Mouse (Mus musculus) olfactory bulb, adult 2 months (tissue): ENCODE measurements at regions not wholly inside any gene's neighbourhood (a gene's known extent, or its start where the extent isn't known, plus 50 kb on each side); places are given as distances from the start of the nearest gene placed in this dataset.

Experiments used
- H3K27ac ChIP-seq: fragments of 200-500 bp; 2 replicates; pipeline ENCODE4 v1.5.1; 2012; ENCODE audit warnings: low read depth, low read length; ENCODE audit not compliant: insufficient read depth
- H3K4me1 ChIP-seq: fragments of 200-500 bp; 2 replicates; pipeline ENCODE4 v1.6.1; 2012; ENCODE audit warnings: low read length; ENCODE audit not compliant: control insufficient read depth, insufficient read depth
- H3K4me3 ChIP-seq: fragments of 200-500 bp; 2 replicates; pipeline ENCODE4 v1.5.1; 2012; ENCODE audit warnings: mild to moderate bottlenecking, low read depth, low read length, moderate library complexity; ENCODE audit not compliant: insufficient read depth
- CTCF ChIP-seq: fragments of 200-500 bp; IDR thresholded peaks from 2 replicates; pipeline ENCODE4 v1.5.1; 2012; ENCODE audit warnings: low read depth, mild to moderate bottlenecking, low read length, moderate library complexity; ENCODE audit not compliant: insufficient read depth
- POLR2A ChIP-seq: fragments of 200-500 bp; IDR thresholded peaks from 2 replicates; pipeline ENCODE4 v1.6.1; 2012; ENCODE audit warnings: mild to moderate bottlenecking, low read depth, low read length, moderate library complexity; ENCODE audit not compliant: insufficient read depth
- WGBS: fragments of 180-500 bp; shearing (Covaris S2); methylation state at CpG from one replicate; pipeline ENCODE4 v1.1.7; 2018; 5-methylcytosine and 5-hydroxymethylcytosine counted together

GRCm38 (mm10) chr9:52333884-52334283 is 165.5 kb upstream of the Zc3h12c start:
- 80% methylated on average over 2 of the region's 2 CpGs for WGBS
- Histone ChIP-seq H3K4me1 (no peaks in the 10 kb centered on the region), H3K4me3 (no peak overlapping the region), H3K27ac (no peak overlapping the region)
- TF ChIP-seq CTCF (no peak), POLR2A (no peak)

- Histone ChIP-seq H3K4me1 (no peaks in the 10 kb centered on the region), H3K4me3 (no peak overlapping the region), H3K27ac (no peak overlapping the region)
- 83% methylated on average over 1 of the region's 1 CpGs for WGBS
- TF ChIP-seq POLR2A (no peak), CTCF (no peak)
These were observed 163.4 kb upstream of the Zc3h12c start for GRCm38 (mm10) chr9:52331748-52332147.

GRCm38 (mm10) chr9:52330652-52331051 is 162.3 kb upstream of the Zc3h12c start:
- Histone ChIP-seq H3K4me1 (no peaks in the 10 kb centered on the region), H3K4me3 (no peak overlapping the region), H3K27ac (no peak overlapping the region)
- TF ChIP-seq POLR2A: no peak
- TF ChIP-seq CTCF: no peak
- WGBS: 88% methylated on average over 3 of the region's 3 CpGs

- WGBS: 95% methylated on average over 2 of the region's 2 CpGs
- Histone ChIP-seq H3K4me3 (no peak overlapping the region), H3K4me1 (no peaks in the 10 kb centered on the region), H3K27ac (no peak overlapping the region)
- TF ChIP-seq CTCF (no peak), POLR2A (no peak)
These were observed 156.0 kb upstream of the Zc3h12c start for GRCm38 (mm10) chr9:52324347-52324746.

- no peak overlapping the region for H3K4me3 ChIP-seq
- H3K4me1 ChIP-seq: no peaks in the 10 kb centered on the region
- WGBS: 95% methylated on average over 1 of the region's 1 CpGs
- H3K27ac ChIP-seq: no peak overlapping the region
- TF ChIP-seq CTCF (no peak), POLR2A (no peak)
These were observed 155.4 kb upstream of the Zc3h12c start for GRCm38 (mm10) chr9:52323757-52324156.

- no peak overlapping the region for H3K27ac ChIP-seq
- no peak overlapping the region for H3K4me3 ChIP-seq
- H3K4me1 ChIP-seq: no peaks in the 10 kb centered on the region
- 92% methylated on average over 6 of the region's 6 CpGs for WGBS
- TF ChIP-seq POLR2A (no peak), CTCF (no peak)
These were observed 154.9 kb upstream of the Zc3h12c start for GRCm38 (mm10) chr9:52323226-52323625.

GRCm38 (mm10) chr9:52301521-52301920 is 133.1 kb upstream of the Zc3h12c start:
- H3K27ac ChIP-seq: no peak overlapping the region
- 93% methylated on average over 6 of the region's 6 CpGs for WGBS
- TF ChIP-seq CTCF (no peak), POLR2A (no peak)
- H3K4me3 ChIP-seq: no peak overlapping the region
- no peaks in the 10 kb centered on the region for H3K4me1 ChIP-seq

GRCm38 (mm10) chr9:52298329-52298728 is 130.0 kb upstream of the Zc3h12c start:
- H3K27ac ChIP-seq: no peak overlapping the region
- 6% methylated on average over 6 of the region's 6 CpGs for WGBS
- TF ChIP-seq CTCF (no peak), POLR2A (no peak)
- H3K4me3 ChIP-seq: no peak overlapping the region
- no peaks in the 10 kb centered on the region for H3K4me1 ChIP-seq

- no peak for TF ChIP-seq CTCF
- TF ChIP-seq POLR2A: no peak
- H3K4me1 ChIP-seq: no peaks in the 10 kb centered on the region
- H3K4me3 ChIP-seq: no peak overlapping the region
- H3K27ac ChIP-seq: no peak overlapping the region
- WGBS: 83% methylated on average over 8 of the region's 8 CpGs
These were observed 126.3 kb upstream of the Zc3h12c start for GRCm38 (mm10) chr9:52294699-52295098.

GRCm38 (mm10) chr9:52289069-52289468 is 120.7 kb upstream of the Zc3h12c start:
- H3K27ac ChIP-seq: no peak overlapping the region
- no peak overlapping the region for H3K4me3 ChIP-seq
- H3K4me1 ChIP-seq: peaks cover 5% of the 10 kb centered on the region; the same call in 1 of the 2 replicates
- TF ChIP-seq POLR2A: no peak
- no peak for TF ChIP-seq CTCF
- WGBS: 81% methylated on average over 4 of the region's 4 CpGs
